Mouse (Mus musculus): ENCODE results near the gene Trim75. TPM values are rescaled to one million over a fixed set of nuclear protein-coding genes. Genes with fewer than 3 reads are reported as not detected.
"Not testable (repeated sequence)": the region's sequence is repeated elsewhere in the genome, so short reads cannot be mapped to it uniquely, and the experiment has no call there.

Trim75 gene
- not detected for total RNA-seq (2021)
- long read RNA-seq, experiment 1: 0 reads
- long read RNA-seq, experiment 2: 0 reads

DNA sequence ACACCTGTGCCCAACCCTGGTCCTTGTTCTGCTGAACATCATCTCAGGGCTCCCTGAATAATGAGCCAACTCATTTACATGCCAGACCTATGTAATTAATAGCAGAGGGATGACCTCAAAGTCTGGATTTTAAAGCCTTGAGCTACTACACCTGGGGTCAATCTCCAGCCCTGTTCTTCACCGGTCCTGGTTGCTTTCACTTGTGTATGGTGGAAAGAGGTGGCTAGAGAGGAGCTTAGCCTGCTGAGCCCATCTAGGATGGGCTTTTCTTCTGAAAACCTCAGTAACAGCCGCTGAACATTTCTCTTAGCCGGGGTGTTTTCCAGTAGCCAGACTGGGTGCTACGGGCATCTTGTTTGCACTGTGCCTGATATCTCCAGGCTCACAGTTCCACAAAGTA lies at the start of gene Trim75:
Trim75 (minus strand) TSS at position 101 of the 400 bp plus-strand sequence.
- intact Hi-C loops (cut with DNase I): no loop called here
- no peak for DNase-seq

- intact Hi-C loops (cut with DNase I): no loop called here
- no peak for DNase-seq
These were observed 49.5 kb upstream of the Trim75 start, which contains the start of gene Apela for GRCm38 (mm10) chr8:65037117-65037533. Gene Apela (minus strand): TSS chr8:65037336.

- intact Hi-C loops (cut with DNase I): no loop called here
These were observed 46.5 kb upstream of the Trim75 start for GRCm38 (mm10) chr8:65034136-65034535.

DNA sequence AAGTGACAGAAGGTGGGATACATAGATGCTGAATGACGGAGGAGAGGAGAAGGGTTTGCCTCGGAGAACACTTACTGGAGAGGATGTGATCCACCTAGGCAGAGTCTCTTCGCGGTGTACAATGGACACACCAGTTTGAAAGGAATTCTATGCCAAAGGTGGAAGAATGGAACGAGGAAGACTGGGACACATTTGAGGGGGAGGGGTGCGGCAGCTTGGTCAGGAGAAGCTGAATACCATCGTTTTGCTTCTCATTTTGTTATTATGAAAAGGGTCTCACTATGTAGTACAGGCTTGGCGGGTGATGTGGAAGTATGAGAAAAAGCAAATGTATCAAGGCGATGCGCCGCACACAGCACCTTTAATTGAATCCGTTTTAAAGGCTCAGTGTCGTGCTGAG lies 45.4 kb upstream of the Trim75 start:
- no peak for DNase-seq
- intact Hi-C loops (cut with DNase I): no loop called here

More at GRCm38 (mm10) chr8:65034136-65034535, 46.5 kb upstream of the Trim75 start:
- DNase-seq: no peak

- intact Hi-C loops (cut with DNase I): no loop called here
- no peak for DNase-seq
These were observed 44.5 kb upstream of the Trim75 start for GRCm38 (mm10) chr8:65032107-65032506.

- no peak for DNase-seq
- intact Hi-C loops (cut with DNase I): no loop called here
These were observed 43.3 kb upstream of the Trim75 start for GRCm38 (mm10) chr8:65030735-65031485.

GRCm38 (mm10) chr8:65029776-65030175 lies 42.1 kb upstream of the Trim75 start:
- no peak for DNase-seq
- intact Hi-C loops (cut with DNase I): no loop called here

DNA sequence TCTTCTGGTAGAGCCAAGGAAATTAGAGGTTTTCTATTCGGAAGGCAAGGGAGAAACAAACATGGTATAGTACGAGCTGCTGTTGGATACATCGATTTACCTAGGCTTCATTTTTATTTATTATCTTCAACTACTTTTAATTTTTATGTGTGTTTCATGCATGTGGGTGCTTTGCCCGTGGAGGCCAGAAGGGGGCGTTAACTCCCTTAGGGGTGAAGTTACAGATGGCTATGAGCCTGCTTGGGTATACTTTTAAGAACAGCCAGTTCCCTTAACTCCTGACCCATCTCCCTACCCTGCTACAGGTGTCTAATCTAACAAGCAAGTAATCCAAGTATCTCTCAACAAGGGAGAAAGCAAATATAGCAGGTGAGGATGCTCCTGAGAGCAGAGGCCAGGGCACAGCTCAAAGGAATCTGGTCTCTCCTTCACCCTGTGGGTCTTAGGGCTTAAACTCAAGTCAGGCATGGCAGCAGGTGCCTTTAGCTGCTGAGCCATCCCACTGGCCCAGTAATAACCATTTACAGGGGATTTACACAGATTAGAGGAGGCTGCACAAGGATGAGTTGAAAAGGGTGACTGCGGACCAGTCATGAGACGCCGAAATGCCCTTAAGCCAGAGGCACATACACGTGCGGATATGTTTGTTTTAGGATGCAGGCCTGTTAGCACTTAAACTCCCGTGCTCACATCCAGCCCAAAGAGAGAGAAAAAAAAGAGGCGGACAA lies 41.5 kb upstream of the Trim75 start:
- DNase-seq: no peak
- intact Hi-C loops (cut with DNase I): no loop called here

DNA sequence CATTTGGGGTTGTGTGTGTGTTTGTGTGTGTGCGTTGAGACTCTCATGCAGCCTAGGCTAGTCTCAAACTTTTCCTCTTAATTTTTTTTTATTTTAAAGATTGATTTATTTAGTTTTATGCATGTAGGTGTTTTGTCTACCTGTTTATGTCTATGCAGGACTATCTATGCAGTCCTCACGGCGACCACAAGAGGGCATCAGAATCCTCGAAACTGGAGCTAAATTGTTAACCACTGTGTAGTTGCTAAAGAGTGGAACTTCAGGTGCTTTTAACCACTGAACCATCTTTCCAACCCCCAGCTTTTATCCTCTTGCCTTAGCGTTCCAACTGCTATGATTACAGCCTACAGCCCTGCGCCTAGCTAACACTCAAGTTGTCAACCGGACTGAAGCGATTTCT lies 34.9 kb upstream of the Trim75 start:
- intact Hi-C loops (cut with DNase I): no loop called here
- peak; percentile 9 to 31 for DNase-seq

DNA sequence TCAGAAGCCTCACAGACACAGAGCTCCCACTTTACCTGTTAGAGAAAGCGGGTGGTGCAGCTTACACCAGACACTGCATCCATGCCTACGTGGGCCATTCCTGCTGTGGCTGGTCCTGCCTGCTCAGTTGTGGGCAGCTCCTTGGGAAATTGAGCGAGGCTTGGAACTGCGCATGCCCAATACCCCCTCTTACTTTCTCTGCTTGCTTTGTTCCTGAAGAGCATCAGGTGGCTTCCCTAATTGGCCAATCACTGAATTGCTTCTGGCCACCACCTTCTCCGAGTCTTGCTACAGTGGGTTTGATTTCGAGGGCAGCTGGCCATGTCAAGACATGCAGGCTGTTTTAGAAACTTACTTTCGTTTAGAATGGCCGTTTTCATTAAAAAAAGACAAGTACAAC lies 30.8 kb upstream of the Trim75 start, which contains the start of the genes Trim61 and Trim60:
Trim61 (minus strand) TSS at position 101 of the 400 bp plus-strand sequence.
Trim60 (minus strand) TSS at position 162 of the 400 bp plus-strand sequence.
- intact Hi-C loops (cut with DNase I): no loop called here
- DNase-seq: no peak

- DNase-seq; intact Hi-C loops (cut with DNase I): not testable (repeated sequence)
These were observed 20.0 kb upstream of the Trim75 start for GRCm38 (mm10) chr8:65007616-65008015.

GRCm38 (mm10) chr8:64998806-64999365 lies 11.3 kb upstream of the Trim75 start:
- intact Hi-C loops (cut with DNase I): no loop called here
- DNase-seq: no peak

DNA sequence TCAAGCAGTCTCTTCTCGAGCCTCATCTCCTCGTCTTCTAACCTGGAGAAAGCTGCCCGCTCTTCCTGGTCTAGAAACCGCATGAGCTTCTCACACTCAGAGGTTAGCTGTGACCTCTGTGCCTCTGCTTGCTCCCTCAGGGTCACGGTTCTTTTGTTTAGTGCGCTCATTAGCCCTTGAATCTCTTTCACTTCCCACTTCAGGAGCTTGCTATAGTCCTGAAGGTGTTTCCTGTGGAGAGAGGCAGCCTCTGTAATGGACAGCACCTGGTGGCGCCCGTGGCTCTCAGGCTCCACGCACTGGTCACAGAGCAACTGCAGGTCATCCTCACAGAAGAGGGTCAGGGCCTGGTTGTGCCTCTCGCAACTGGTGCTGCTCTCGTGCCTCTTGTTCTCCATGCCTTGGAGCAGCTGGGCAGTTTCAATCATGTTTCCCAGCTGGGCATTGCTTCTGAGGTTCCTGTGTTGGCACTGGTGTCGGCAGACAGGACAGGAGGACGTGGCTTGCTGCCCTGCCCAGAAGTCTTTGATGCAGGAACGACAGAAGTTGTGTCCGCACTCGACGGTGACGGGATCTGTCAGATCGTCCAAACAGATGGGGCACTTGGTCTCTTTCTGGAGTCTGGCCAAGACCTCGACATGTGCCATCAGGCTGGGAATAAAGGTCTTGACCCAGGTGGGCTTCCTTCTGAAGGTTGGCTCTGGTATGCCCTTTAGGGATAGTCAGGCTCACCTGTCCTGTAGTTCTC lies 4.3 kb downstream of the Trim75 start:
- intact Hi-C loops (cut with DNase I): no loop called here
- no peak for DNase-seq

- no peak for DNase-seq
- intact Hi-C loops (cut with DNase I): no loop called here
These were observed 24.8 kb downstream of the Trim75 start for GRCm38 (mm10) chr8:64962836-64963235.

DNA sequence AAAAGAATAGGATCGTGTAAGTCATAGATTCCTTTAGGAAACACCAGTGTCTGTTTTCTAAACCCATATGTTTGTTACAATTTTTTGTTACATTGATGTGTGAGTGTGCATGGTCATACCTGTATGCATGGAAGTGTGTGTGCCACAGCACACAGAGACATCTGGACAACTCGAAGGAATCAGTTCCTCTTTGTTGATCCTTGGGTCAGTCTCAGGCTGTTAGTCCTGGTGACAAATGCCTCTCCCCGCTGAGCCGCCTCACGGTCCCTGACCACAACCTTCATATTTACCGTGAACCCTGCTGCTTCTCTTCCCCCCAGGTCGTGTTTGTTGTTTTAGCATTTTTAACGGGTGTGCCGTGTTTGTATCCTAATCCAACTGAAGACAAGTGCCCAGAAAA lies 28.6 kb downstream of the Trim75 start:
- DNase-seq: no peak
- intact Hi-C loops (cut with DNase I): no loop called here

GRCm38 (mm10) chr8:64952101-64952500 lies 35.5 kb downstream of the Trim75 start:
- no peak for DNase-seq
- intact Hi-C loops (cut with DNase I): no loop called here

GRCm38 (mm10) chr8:64948371-64948770 lies 39.3 kb downstream of the Trim75 start:
- no peak for DNase-seq
- intact Hi-C loops (cut with DNase I): loop anchor here (10.0 kb wide), 2 partner anchors 214 to 254 kb away; partner anchors contain the start of genes Cpe and Msmo1

DNA sequence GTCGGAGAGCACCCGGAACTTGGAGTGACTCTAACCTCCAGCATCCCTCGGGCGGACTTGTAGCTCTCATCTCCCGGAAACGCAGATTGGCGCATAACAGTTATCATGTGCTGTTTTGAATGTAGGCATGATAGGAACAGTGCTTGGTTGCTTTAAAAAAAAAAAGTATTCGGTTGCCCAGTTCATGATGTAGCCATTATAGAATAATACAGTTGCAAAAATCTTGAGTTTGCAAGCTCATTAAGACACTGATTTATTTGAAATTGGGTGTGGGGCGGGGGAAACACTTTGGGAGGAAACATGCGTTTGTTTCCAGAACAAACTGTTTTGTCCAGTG lies 40.0 kb downstream of the Trim75 start:
- intact Hi-C loops (cut with DNase I): loop anchor here (10.0 kb wide), 2 partner anchors 213 to 253 kb away; partner anchors contain the start of genes Cpe and Msmo1
- DNase-seq: no peak

DNA sequence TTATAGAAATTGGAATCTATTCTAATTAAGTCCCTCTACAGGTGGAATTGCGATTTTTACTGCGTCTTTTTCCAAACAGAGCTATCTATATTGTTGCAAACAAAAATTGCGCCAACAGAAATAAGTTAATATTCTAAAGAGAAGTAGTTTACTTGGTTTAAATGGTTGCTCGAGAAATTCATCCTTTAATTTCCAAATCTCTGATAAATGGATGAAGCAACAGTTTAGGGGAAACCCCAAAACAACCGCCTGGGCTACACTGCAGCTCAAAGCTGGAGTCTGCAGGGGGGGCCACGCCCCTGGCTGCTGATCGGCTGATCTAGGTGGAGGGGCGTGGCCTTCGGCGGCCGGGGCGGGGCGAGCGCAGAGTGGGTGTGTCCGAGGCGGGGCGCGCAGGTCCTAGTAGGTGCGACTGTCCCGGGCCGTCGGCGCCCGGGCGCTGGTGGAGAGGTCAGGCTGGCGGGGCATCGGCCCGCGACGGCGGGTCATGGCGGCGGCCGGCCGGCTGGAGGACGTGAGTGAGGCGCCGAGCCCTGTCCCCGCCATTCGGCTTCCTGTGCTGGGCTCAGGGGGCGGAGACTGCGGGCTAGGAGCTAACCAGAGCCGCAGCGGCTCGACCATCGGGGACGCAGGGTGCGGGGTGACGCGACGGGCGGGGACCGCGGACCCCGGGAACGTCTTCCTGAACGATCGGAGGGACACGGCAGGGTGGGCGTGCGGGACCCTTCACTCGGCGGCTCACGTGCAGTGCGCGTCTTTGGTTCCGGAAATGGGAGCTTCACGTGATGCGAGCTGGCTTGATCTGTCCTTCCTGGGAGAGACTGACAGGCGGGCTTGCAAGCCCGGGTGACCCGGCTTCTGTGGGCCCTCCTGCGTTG lies 40.6 kb downstream of the Trim75 start, which contains the start of gene Tmem192:
Tmem192 (plus strand) TSS at position 366 of the 878 bp plus-strand sequence.
- intact Hi-C loops (cut with DNase I): loop anchor here (10.0 kb wide), 2 partner anchors 212 to 252 kb away; partner anchors contain the start of genes Cpe and Msmo1
- DNase-seq: peak; percentile 92 to 97
